Mouse (Mus musculus) embryonic fibroblast, embryonic 13.5 days (primary cell): Measurements from ENCODE around the gene Rpl7a. TPM values are rescaled to one million over a fixed set of nuclear protein-coding genes. Genes with fewer than 3 reads are reported as not detected.
A peak's percentile ranks its signal among the peaks of the same experiment; 100 is the strongest.

Experiments used
- H3K27ac ChIP-seq: 2 replicates; pipeline ENCODE4 v1.5.1; 2012; ENCODE audit warnings: low read length, control low read depth, inconsistent platforms; ENCODE audit not compliant: insufficient read depth
- H3K4me1 ChIP-seq: 2 replicates; pipeline ENCODE4 v1.6.1; 2011; ENCODE audit warnings: low read length; ENCODE audit not compliant: control insufficient read depth, insufficient read depth
- H3K4me3 ChIP-seq: 2 replicates; pipeline ENCODE4 v1.5.1; 2011; ENCODE audit warnings: mild to moderate bottlenecking, control low read depth, low read length; ENCODE audit not compliant: insufficient read depth
- CTCF ChIP-seq: IDR thresholded peaks from 2 replicates; pipeline ENCODE4 v1.5.1; 2011; ENCODE audit warnings: mild to moderate bottlenecking, control low read depth, low read length, moderate library complexity, borderline replicate concordance; ENCODE audit not compliant: insufficient read depth
- POLR2A ChIP-seq: IDR thresholded peaks from 2 replicates; pipeline ENCODE4 v1.6.1; 2011; ENCODE audit warnings: low read depth, mild to moderate bottlenecking, control low read depth, low read length, moderate library complexity
- polyA plus RNA-seq: library from polyadenylated mRNA; stranded (reverse); fragments of >200 nt; gene quantifications from 2 replicates; pipeline ENCODE4 v1.2.4, GENCODE M21; 2011; ENCODE audit warnings: low read depth; ENCODE audit not compliant: missing spikeins, insufficient read length

Rpl7a gene
- polyA plus RNA-seq, 1 experiment = 480 TPM

- Histone ChIP-seq H3K27ac (no peak overlapping the region), H3K4me1 (peaks cover 8% of the 10 kb centered on the region), H3K4me3 (no peak overlapping the region)
- TF ChIP-seq POLR2A = no peak; the same call in 1 of the 2 replicates
- TF ChIP-seq CTCF = no peak
These were observed 3.8 kb downstream of the Rpl7a start for GRCm38 (mm10) chr2:26914148-26914941.

GRCm38 (mm10) chr2:26915927-26916728, 5.6 kb downstream of the Rpl7a start, which contains the start of the genes Surf2 and Surf1:
Gene Surf2 (plus strand): TSS chr2:26916367.
Gene Surf1 (minus strand): TSS chr2:26916530.
- Histone ChIP-seq H3K4me3 (peak within 1 kb of the TSS; percentile 51), H3K4me1 (peaks cover 8% of the 10 kb centered on the region), H3K27ac (peak within 1 kb of the TSS; percentile 50)
- TF ChIP-seq POLR2A (peak; percentile 95), CTCF (no peak)

- H3K27ac ChIP-seq = peak overlapping the region; percentile 50
- TF ChIP-seq CTCF = no peak
- TF ChIP-seq POLR2A = no peak; the same call in 1 of the 2 replicates
- H3K4me3 ChIP-seq = peak overlapping the region; percentile 51
- peaks cover 8% of the 10 kb centered on the region for H3K4me1 ChIP-seq
These were observed 6.2 kb downstream of the Rpl7a start for GRCm38 (mm10) chr2:26916738-26917137.

- Histone ChIP-seq H3K4me3 (no peak overlapping the region), H3K27ac (no peak overlapping the region), H3K4me1 (peaks cover 8% of the 10 kb centered on the region)
- no peak for TF ChIP-seq CTCF
- TF ChIP-seq POLR2A = no peak
These were observed 9.1 kb downstream of the Rpl7a start for GRCm38 (mm10) chr2:26919684-26920083.

- no peak overlapping the region for H3K27ac ChIP-seq
- TF ChIP-seq CTCF (no peak), POLR2A (no peak)
These were observed 9.8 kb downstream of the Rpl7a start for GRCm38 (mm10) chr2:26920190-26920855.

GRCm38 (mm10) chr2:26921784-26922183, 11.2 kb downstream of the Rpl7a start:
- TF ChIP-seq POLR2A = no peak
- no peak for TF ChIP-seq CTCF
- peaks cover 8% of the 10 kb centered on the region for H3K4me1 ChIP-seq
- no peak overlapping the region for H3K27ac ChIP-seq
- H3K4me3 ChIP-seq = no peak overlapping the region

More at GRCm38 (mm10) chr2:26920190-26920855, 9.8 kb downstream of the Rpl7a start:
- Histone ChIP-seq H3K4me1 (peaks cover 8% of the 10 kb centered on the region), H3K4me3 (no peak overlapping the region)

GRCm38 (mm10) chr2:26927745-26928476, 17.3 kb downstream of the Rpl7a start:
- TF ChIP-seq CTCF = no peak
- TF ChIP-seq POLR2A = no peak
- Histone ChIP-seq H3K27ac (no peak overlapping the region), H3K4me1 (peaks cover 11% of the 10 kb centered on the region; the same call in 1 of the 2 replicates), H3K4me3 (no peak overlapping the region)

- Histone ChIP-seq H3K4me3 (no peak overlapping the region), H3K27ac (no peak overlapping the region), H3K4me1 (peaks cover 11% of the 10 kb centered on the region; the same call in 1 of the 2 replicates)
- TF ChIP-seq POLR2A (no peak), CTCF (no peak)
These were observed 19.8 kb downstream of the Rpl7a start for GRCm38 (mm10) chr2:26930390-26930789.

GRCm38 (mm10) chr2:26932473-26933303, 22.1 kb downstream of the Rpl7a start:
- peak overlapping the region; percentile 96 for H3K4me3 ChIP-seq
- no peak for TF ChIP-seq CTCF
- no peak for TF ChIP-seq POLR2A
- 0 out of 2 replicates have a peak overlapping the region, but pooled peaks have one; percentile 11 for H3K27ac ChIP-seq
- H3K4me1 ChIP-seq = peaks cover 9% of the 10 kb centered on the region; the same call in 1 of the 2 replicates
